Mouse (Mus musculus) left cerebral cortex, postnatal 10 days (tissue): Measurements from ENCODE around the gene Chrm1. TPM values are rescaled to one million over a fixed set of nuclear protein-coding genes. Genes with fewer than 3 reads are reported as not detected.
A peak's percentile ranks its signal among the peaks of the same experiment; 100 is the strongest.
"Not testable (repeated sequence)": the region's sequence is repeated elsewhere in the genome, so short reads cannot be mapped to it uniquely, and the experiment has no call there.

ENCODE experiments used
- DNase-seq, 2 experiments: peaks; one replicate each; pipeline ENCODE4 v3.0.0; 2021 to 2022; ENCODE audit warnings: low spot score in 2 of 2, mixed read lengths in 1 of 2; ENCODE audit errors: extremely low spot score in 1 of 2
- intact Hi-C: fragments of 180-260 bp; cut with DNase I; formaldehyde crosslinking; loops from one replicate; pipeline ENCODE4 v1.15.1; 2025
- total RNA-seq, 2 experiments: library from RNA; stranded (reverse); gene quantifications; 2 replicates each; pipeline ENCODE4 v1.2.3; 2021

Chrm1 gene
- total RNA-seq, 2 experiments from 2014 or later = 119 to 128 TPM

DNA sequence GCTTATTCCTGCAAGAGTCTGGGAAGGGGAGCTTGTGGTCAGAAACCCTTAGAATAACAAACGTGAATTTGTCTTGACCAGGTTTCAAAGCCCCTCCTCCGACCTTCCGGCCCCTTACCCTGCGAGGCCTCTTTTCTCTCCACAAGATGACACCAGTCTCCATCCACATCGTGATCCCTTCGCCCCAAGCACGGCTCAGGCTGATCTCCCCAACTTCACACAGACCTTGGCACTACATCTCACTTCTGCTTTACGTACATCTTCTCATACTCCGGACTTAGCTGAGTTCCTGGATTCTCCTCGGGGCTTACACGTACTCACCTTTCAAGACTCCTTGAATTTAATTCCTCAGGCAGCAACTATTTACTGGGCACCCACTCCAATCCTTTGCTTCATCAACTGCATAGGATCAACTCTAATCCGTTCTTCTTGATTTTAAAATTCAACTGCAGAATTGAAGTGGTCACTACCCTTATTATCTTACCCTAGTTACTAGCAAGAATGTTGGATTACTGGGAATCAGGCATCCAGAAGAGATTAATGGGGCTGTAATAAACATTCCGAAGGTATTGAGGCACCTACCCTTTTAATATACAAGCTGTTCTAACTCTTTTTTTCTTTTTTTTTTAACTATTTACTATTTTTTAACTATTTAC, 50.5 kb downstream of the Chrm1 start:
- intact Hi-C loops = no loop called here
- no peak for DNase-seq

DNA sequence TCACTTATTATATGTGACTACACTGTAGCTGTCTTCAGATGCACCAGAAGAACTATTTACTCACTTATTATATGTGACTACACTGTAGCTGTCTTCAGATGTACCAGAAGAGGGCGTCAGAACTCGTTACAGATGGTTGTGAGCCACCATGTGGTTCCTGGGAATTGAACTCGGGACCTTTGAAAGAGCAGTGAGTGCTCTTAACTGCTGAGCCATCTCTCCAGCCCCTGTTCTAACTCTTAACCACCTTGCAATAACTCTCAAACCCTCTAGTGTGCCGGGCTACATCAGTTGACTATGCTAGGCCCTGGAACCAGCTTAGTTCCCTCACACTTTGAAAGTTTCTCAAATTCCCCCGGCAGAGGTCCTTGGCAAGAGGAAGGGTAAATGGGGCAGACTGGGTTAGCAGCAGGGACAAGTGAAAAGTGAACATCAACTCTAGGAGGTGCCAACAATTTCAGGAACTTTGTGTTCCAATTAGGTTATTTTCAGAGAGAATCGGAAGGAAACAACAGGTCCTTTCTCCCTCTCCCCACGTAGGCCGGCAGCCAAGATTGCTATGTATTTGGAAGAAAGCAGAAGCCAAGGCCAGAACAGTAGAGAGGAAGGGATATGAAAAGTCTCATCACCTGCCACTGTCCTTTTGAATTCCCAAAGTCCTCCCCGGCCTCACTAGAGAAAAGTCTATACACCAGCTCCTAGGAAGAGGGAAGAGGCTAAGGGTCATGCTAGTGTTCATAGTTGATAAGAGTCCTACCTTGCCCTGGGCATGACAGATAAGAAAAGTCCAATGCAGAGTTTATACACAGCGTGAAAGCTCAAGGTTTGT, 51.3 kb downstream of the Chrm1 start:
- intact Hi-C loops = no loop called here
- DNase-seq = no peak

GRCm38 (mm10) chr19:8715868-8716766, 52.5 kb downstream of the Chrm1 start:
- intact Hi-C loops = no loop called here

GRCm38 (mm10) chr19:8716767-8717475, 53.3 kb downstream of the Chrm1 start:
- no peak for DNase-seq
- intact Hi-C loops = no loop called here

More at GRCm38 (mm10) chr19:8715868-8716766, 52.5 kb downstream of the Chrm1 start:
- no peak for DNase-seq

GRCm38 (mm10) chr19:8718357-8718756, 54.8 kb downstream of the Chrm1 start:
- peak in 1 of 2 experiments; percentile 54 for DNase-seq
- intact Hi-C loops = no loop called here

GRCm38 (mm10) chr19:8719037-8719436, 55.4 kb downstream of the Chrm1 start:
- DNase-seq, intact Hi-C loops: not testable (repeated sequence)

DNA sequence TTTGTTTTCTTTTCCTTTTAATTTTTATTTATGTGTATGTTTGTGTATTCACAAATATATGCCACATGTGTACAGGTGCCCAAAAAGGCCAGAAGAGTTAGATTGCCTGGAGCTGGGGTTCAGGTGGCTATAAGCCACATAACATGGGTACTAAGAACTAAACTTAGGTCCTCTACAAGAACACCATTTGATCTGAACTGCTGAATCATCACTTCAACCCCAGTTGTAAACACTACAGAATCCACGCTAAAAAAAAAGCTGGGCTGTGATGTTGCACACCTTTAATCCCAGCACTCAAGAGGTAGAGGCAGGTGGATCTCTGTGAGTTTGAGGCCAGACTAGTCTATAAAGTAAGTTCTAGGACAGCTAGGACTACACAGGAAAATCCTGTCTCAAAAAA, 57.8 kb downstream of the Chrm1 start:
- intact Hi-C loops = no loop called here
- no peak for DNase-seq

GRCm38 (mm10) chr19:8722021-8722420, 58.4 kb downstream of the Chrm1 start:
- intact Hi-C loops = no loop called here
- no peak for DNase-seq

DNA sequence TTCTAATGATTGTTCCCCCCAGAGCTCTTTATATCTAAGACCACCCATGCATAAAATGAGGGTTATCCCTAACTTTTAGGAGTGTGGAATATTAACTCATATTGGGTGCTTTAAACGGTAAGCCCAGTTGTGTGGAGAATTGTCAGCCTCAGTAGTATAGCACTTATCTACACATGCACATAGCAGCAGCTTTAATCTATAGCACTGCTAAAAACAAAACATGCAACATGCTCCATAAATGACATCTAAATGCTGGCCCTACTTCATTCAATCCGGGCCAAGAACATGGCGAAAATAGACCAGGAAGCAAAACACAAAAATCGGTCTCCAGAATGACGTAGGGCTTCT, 58.9 kb downstream of the Chrm1 start:
- DNase-seq = no peak
- intact Hi-C loops = no loop called here

DNA sequence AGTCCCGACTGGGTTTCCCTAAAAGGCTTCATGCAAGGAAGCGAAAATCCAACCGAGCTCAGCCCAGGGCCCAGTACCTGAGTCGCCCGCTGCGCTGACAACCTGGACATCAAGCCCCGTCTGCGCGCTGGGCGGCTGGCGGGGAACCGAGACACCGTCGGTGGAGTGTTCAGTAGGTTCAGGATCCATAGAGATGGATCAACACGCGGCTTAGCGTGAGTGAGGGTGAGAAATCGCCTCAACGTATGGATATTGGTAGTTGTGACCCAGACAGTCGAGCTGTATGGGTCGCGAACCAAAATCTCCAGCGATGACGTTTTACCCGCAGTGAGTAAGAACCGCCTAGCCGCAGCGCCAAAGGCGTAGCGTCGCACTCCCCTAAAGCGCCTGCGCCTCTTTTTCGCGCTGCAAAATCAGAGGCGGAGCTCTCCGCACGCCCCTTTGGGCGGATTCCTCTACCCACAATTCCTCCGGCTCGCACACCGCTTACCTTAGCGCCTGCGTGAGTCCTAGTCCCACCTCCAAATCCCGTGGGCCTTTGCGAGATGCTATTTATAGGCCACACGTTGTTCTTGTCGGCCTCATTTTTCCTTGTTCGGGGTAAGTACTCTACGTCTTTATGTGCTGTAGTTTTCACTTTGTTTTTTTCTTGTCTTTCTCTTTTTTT, 59.5 kb downstream of the Chrm1 start, which contains the start of gene Slc3a2:
Gene Slc3a2 (minus strand): TSS at position 463 of the 667 bp plus-strand sequence.
- DNase-seq = peak; percentile 95 to 97
- intact Hi-C loops = no loop called here

DNA sequence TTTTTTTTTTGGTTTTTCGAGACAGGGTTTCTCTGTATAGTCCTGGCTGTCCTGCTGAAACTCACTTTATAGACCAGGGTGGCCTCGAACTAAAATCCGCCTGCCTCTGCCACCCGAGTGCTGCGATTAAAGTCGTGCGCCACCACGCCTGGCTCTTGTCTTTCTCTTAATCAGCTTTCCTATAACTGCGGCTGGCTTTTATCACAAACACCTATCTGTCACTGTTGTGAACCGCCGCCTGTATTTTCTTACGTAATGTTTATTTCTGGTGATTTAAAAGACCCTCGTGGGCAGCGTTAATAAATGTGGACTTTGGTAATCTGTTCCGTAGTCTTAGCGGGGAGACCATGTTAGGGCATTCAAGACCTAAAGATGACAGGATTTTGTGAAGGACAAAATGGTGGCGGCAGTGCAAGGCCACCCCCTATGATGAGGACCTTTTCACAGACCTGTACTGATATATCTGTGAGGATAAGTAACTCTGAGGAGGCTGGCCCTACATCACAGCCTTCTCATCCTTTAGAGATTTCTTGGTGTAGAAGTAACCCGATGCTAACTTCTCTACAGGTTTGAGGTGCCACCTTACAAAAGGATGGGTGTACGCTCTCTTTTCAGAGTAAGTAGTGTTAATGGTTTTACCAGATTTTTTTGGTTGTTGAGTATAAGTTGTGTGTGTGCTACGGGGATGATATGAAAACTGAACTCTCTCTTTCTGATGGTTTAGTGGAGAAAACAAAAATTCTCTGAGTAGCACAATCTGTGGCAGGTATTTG, 60.2 kb downstream of the Chrm1 start:
- intact Hi-C loops = no loop called here
- no peak for DNase-seq

DNA sequence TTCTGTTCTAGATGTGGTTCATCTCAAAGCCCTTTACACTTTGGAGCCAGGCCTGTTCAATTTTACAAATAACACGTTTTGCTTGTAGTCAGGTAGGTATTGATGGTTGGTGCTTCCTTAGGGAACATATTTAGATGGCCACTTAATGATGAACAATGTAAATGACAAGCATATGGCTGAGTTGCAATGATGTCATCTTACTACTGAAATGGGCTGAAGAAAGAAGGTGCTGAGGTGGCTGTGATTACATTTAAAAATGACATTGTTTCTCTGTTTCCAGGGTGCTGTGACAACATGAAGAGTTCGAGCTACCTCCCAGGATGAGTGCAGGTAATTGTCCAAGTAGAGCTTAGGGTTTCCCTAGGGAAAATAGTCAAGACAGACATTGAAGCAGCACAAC, 60.8 kb downstream of the Chrm1 start:
- no peak for DNase-seq
- intact Hi-C loops = no loop called here

- intact Hi-C loops = no loop called here
Observed at GRCm38 (mm10) chr19:8725081-8725613, 61.6 kb downstream of the Chrm1 start.

GRCm38 (mm10) chr19:8726609-8727390, 63.2 kb downstream of the Chrm1 start:
- DNase-seq = no peak
- intact Hi-C loops = no loop called here

More at GRCm38 (mm10) chr19:8725081-8725613, 61.6 kb downstream of the Chrm1 start:
- DNase-seq = no peak

DNA sequence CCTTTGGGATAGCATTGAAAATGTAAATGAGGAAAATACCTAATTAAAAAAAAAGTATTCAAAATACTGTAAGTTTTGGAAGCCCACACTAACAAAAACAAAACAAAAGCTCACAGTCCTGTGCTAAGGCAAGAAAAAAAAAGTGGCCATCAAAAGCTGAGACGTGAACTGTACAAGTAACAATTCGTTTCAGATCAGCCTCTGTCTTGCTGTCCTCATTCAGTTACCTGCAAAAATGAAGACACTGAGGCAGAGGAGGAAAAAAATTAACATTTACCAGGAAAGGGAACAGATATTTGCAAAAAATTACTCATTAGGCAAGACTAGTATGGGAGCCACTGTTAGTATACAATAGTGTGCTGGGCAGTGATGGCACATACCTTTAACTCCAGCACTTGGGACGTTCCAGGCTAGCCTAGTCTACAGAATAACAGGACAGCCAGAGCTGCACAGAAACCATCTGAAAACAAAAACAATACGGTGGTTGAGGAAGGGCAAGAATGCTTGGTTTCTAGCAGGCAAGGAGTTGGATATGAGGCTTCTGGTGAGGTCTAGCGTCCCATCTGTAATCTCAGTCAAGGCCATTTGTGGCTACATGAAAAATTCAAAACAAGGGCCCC, 64.0 kb downstream of the Chrm1 start:
- intact Hi-C loops = no loop called here
- DNase-seq = no peak
